Mouse (Mus musculus) hematopoietic stem cell, adult 5-6 weeks (primary cell): ENCODE measurements at regions not wholly inside any gene's neighbourhood (a gene's known extent, or its start where the extent isn't known, plus 50 kb on each side); places are given as distances from the start of the nearest gene placed in this dataset.
A peak's percentile ranks its signal among the peaks of the same experiment; 100 is the strongest.

ENCODE experiments used
- ATAC-seq, 2 experiments: fragments of 125-278 bp in 1 of 2; replicated peaks in 1 of 2; 2 replicates each; pipeline ENCODE4 v1.8.0; 2016 to 2017; ENCODE audit warnings: inconsistent platforms in 2 of 2, mild to moderate bottlenecking in 2 of 2, moderate number of reproducible peaks in 2 of 2, low read depth in 1 of 2, moderate TSS enrichment in 1 of 2; ENCODE audit not compliant: low FRiP score in 2 of 2, poor library complexity in 2 of 2, severe bottlenecking in 2 of 2, insufficient read depth in 1 of 2, low TSS enrichment in 1 of 2

- ATAC-seq = no peak
Observed at GRCm38 (mm10) chr10:84165832-84166567, 274.4 kb downstream of the Nuak1 start.

DNA sequence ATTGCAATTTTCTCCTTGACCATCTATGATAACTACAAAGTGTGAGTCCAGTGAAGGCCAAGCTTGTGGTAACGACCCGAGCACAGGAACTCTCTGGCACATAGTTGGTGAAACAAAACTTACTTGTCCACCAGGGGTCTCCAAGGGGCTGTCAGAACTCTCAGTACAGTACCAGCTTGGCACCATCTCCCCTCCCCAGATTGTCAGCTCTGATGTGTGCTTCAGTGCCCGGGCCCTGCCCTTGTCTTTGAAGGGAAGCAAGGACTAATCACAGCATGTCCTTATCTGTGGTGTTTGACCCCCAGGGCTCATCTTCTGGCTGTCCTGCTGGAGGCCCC is 273.9 kb downstream of the Nuak1 start:
- peak; percentile 37 to 39; a peak in 1 of 4 replicates for ATAC-seq

- ATAC-seq = no peak
Observed at GRCm38 (mm10) chr10:84172828-84173321, 267.5 kb downstream of the Nuak1 start.

DNA sequence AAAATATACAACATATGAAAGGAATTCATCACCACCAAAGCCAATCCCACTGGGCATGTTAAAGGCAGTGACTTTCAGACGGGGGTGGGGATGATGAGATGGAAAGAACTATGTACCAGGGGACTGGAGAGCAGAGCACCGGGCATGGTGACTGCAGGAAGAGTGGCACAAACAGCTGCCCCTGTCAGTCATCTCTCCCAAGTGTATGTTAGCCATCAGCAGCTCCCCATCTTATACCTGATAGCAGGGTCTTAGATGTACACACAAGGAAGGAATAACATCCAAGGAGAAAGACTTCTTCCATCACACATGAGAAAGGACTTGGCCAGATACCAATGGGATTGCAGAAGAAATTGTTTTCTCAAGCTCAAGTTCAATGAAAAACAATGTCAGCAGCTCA is 257.2 kb downstream of the Nuak1 start:
- ATAC-seq = no peak

- ATAC-seq = no peak
Observed at GRCm38 (mm10) chr10:84186466-84186865, 253.9 kb downstream of the Nuak1 start.

DNA sequence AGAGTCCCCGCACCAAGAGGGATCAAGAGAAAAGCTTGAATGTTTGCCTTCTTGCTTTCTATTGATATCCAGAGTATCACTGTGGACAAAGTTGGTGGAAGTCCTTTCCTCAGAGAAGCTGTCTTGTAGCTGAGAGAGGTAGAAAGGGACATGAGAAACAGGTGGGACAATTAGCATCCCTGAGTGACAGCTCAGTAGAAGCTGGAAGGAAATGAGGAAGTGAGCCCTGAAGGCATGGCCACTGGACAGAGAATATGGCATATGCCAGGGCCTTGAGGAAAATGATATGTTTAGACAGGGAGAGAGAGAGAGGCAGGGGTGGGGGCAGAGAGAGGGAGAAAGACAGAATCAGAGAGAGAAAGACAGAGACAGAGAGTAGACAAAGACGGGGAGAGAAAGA is 241.4 kb downstream of the Nuak1 start:
- no peak for ATAC-seq

- no peak for ATAC-seq
Observed at GRCm38 (mm10) chr10:84201785-84202184, 238.6 kb downstream of the Nuak1 start.

DNA sequence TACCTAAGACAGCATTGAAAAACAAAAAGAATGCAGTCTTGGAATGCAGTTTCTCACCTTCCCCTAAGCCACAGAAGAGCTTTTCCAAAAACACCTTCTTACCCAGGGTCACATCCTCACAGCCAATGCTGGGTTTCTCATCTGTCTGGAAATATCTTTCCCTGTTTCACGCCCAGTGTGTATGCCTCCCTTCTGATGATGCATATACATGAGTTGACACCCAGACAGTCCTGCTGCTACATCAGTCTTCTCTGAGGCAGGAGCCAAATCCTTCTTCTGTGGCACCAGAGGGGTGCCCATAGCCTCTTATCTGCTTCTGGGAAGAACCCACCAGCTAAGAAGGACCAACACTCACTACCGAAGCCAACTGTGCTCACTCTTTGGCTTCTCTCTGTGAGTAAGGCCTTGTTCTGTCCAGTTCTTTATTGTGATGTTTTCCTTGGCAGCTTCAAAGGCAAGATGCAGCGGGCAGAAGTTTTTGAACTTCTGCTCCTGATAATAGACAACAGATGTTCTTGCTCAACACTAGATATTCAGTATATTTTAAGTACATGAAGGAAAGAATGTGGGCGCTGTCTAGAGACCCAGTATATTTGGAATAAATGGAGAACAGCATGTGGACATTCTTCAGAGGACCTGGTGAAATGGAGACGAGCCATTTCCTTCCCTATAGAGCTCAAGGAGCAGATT is 228.2 kb downstream of the Nuak1 start:
- no peak for ATAC-seq

GRCm38 (mm10) chr10:84214812-84215211 is 225.6 kb downstream of the Nuak1 start:
- ATAC-seq = no peak

GRCm38 (mm10) chr10:84229224-84229921 is 211.0 kb downstream of the Nuak1 start:
- ATAC-seq = no peak

GRCm38 (mm10) chr10:84230011-84230781 is 210.2 kb downstream of the Nuak1 start:
- no peak for ATAC-seq

DNA sequence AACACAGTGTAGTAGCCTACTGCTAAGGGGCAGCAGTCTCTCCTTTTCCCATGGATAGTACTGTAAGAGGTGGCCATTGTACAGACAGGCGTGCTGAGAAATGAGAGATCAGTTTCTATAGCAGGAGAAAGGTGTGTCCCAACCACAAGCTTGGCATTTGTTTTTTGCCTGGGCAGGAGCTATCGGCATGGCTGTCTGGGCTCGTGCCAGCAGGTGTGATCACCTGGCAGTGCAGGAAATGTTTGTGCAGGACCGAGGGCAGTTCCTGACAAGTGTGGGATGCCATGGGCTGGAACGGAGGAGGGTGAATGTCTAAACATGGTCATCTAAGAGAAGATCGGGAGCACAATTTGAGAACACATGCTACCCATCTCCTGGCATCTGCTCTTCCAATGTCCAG is 205.4 kb downstream of the Nuak1 start:
- ATAC-seq = no peak

- ATAC-seq = no peak; a peak in 1 of 4 replicates
Observed at GRCm38 (mm10) chr10:84236236-84236635, 204.2 kb downstream of the Nuak1 start.

DNA sequence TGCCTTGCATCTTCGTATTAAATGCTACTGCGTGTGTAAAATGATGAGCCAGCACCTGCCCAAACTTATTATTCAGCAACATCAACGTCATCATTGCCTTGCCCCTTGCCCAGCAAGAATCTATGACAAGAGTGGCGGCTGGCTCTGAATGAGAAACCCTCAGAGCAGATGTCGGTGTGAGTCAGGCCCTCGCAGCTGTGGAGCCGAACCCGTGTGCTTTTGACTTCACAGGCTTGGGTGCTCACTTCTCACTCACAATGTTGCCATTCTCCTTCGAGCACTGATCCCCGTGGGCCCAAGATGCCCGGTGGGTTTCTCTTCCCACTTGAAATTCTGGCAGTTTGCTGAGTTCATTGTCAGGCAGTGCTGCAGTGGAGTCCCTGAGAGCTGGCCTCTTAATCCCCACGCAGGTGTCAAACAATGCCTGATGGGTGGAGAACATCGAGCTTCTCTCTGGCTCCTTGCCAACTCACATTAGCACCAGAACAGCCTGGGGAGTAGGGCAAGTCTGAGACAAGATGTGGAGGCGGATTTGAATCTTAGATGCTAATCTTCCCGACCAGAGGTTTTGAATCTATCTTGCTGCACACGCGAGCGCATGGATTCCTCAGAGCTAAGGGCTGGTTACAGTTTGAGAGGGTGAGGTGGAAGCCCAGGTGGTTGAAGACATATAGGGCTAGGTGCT is 202.0 kb downstream of the Nuak1 start:
- no peak for ATAC-seq

DNA sequence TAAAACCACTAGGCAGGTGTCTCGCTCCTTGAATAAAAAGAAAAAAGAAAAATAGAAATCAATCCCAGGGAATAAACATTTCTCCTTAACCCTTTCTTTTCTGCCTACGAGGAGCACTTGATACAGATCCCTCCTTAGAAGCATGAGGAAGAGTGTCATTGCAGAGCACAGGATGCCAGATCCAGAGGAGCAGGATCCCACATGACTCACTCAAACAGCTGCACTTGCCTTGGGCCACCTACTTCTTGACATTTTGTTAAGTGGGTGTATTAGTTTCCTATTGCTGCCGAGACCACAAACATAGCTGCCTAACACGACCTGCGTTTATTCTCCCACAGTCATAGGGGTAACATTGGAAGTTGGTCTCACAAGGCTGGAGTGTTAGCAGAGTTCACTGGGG is 197.1 kb downstream of the Nuak1 start:
- no peak for ATAC-seq

- ATAC-seq = no peak
Observed at GRCm38 (mm10) chr10:84249346-84249745, 191.1 kb downstream of the Nuak1 start.
